Mouse (Mus musculus) cortical plate, adult 2 months (tissue): ENCODE results near the gene Fam20b.

Experiments
- CTCF ChIP-seq: fragments of 200-500 bp; IDR thresholded peaks from 2 replicates; pipeline ENCODE4 v1.5.1; 2011; ENCODE audit warnings: mild to moderate bottlenecking, control low read depth, low read length; ENCODE audit not compliant: insufficient read depth; ENCODE audit errors: extremely low read depth
- POLR2A ChIP-seq: fragments of 200-500 bp; IDR thresholded peaks from 2 replicates; pipeline ENCODE4 v1.6.1; 2011; ENCODE audit warnings: mild to moderate bottlenecking, low read length, control low read depth; ENCODE audit not compliant: insufficient read depth; ENCODE audit errors: extremely low read depth

- TF ChIP-seq POLR2A (no peak), CTCF (no peak)
These were observed 50.3 kb downstream of the Fam20b start for GRCm38 (mm10) chr1:156668602-156669001.
